Mouse (Mus musculus): ENCODE measurements around the gene Vamp1.
"Not testable (repeated sequence)": the region's sequence is repeated elsewhere in the genome, so short reads cannot be mapped to it uniquely, and the experiment has no call there.

Vamp1 gene

GRCm38 (mm10) chr6:125279729-125280128 is 64.4 kb downstream of the Vamp1 start:
- no peak for ATAC-seq (ENCODE audit: insufficient number of reproducible peaks, low FRiP score, low TSS enrichment)

GRCm38 (mm10) chr6:125282721-125283120 is 67.4 kb downstream of the Vamp1 start:
- ATAC-seq (ENCODE audit: insufficient number of reproducible peaks, low FRiP score, low TSS enrichment) = not testable (repeated sequence)

- no peak for ATAC-seq (ENCODE audit: insufficient number of reproducible peaks, low FRiP score, low TSS enrichment)
These were observed 68.9 kb downstream of the Vamp1 start for GRCm38 (mm10) chr6:125284250-125284649.

- no peak for ATAC-seq (ENCODE audit: insufficient number of reproducible peaks, low FRiP score, low TSS enrichment)
These were observed 69.4 kb downstream of the Vamp1 start for GRCm38 (mm10) chr6:125284751-125285150.

- no peak for ATAC-seq (ENCODE audit: insufficient number of reproducible peaks, low FRiP score, low TSS enrichment)
These were observed 70.5 kb downstream of the Vamp1 start, which contains the start of gene Tuba3a for GRCm38 (mm10) chr6:125285890-125286289. Gene Tuba3a (minus strand): TSS chr6:125286042.

DNA sequence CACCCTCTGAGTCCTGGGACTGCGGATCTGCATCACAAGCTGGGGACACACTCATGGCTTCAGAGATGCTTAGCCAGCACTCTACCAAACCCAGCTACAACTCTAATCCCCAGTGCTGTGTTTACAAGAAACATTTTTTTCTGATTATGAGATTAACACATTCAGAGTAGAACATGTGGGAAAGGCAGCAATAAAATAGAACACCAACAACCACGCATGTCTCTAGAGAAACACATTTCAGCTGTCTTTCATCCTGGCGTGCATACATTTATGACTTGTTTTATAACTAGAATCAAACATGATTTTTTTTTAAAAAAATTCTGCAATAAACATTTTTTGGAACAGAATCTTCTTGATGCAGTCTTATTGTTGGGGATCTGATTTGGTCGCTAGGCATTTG is 71.6 kb downstream of the Vamp1 start:
- ATAC-seq (ENCODE audit: insufficient number of reproducible peaks, low FRiP score, low TSS enrichment) = no peak

DNA sequence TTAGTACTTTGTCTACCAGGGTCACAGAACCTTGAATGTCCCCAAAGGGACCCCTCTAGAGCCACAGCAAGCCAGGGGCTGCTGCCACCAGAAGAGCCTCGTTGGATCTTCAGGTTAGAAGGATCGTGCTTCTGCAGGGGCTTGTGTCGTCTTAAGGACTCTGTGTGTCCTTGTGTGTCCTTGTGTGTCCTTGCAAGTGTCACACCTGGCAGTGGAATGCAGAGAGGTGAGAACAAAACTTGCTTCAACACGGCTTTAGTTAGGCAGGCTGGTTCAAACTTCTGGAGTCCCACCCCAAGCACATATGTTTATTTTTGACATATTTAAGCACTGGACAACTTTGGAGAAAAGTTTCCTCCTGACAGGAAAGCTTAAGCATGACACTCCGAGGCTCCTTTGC is 73.4 kb downstream of the Vamp1 start:
- ATAC-seq (ENCODE audit: insufficient number of reproducible peaks, low FRiP score, low TSS enrichment) = no peak

GRCm38 (mm10) chr6:125291329-125291728 is 76.0 kb downstream of the Vamp1 start:
- ATAC-seq (ENCODE audit: insufficient number of reproducible peaks, low FRiP score, low TSS enrichment) = no peak

GRCm38 (mm10) chr6:125292256-125292655 is 76.9 kb downstream of the Vamp1 start:
- no peak for ATAC-seq (ENCODE audit: insufficient number of reproducible peaks, low FRiP score, low TSS enrichment)

DNA sequence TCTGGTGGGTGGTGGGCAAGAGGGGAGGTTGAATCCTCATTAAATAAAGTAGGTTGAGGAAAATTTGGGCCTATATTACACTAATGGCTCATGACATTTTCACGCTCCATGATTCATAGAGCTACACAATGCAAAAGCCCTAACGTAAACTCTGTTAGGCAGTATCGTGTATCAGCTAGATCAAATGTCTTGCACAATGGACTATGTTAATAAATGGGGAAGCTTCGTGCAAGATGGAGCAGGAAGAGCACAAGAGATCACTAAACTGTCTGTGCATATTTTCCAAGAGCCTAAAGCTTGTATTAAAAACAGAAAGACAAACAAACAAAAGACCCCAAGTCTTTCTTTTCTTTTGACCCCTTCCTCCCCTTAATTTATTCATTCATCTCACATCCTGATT is 78.7 kb downstream of the Vamp1 start:
- ATAC-seq (ENCODE audit: insufficient number of reproducible peaks, low FRiP score, low TSS enrichment) = no peak
